ENCODE assay signal across 9 mouse cellular contexts in the genomic region with DNA sequence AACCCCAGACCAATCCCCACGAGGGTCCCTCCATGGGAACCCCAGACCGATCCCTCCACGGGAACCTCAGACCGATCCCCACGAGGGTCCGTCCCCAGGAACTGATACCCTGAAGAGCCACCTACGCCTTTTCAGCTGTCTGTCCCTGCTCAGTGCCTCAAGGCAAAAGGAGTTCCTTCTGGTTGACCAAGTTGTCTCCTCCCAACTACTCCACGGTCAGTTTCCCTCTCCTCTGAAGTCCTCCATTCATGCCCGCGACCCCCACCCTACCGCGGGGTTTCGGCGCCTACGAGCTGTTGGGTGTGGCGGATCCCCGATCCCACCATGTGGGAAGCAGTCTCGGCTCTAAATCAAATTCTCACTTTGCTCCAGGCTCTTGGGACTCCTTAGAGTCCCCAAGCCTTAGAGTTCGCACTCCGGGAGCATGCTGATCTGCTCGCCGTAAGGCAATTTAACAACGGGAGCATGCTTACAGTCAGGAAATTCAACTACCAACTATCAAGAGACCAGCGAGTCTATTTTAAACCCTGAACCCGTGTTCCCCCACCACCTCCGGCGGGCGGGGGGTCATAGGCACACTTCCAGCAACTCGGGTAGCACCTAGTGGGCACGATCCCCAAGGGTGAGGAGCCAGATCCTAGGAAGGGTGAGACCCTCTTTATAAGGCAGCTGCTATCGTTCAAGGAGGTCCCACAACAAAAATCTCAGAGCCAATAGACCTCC. TPM values are rescaled to one million over a fixed set of nuclear protein-coding genes. Genes with fewer than 3 reads are reported as not detected.
DNase-seq lines count a peak whose midpoint lies in the region; ATAC-seq and TF ChIP-seq lines count a peak whose summit lies in the region.
"Had no signal": no experiment of that assay in that cellular context is flagged by ENCODE, and none has a peak within 500 bp of the region (broad histone marks: within the 10 kb centered on the region; RNA-seq: fewer than 3 reads in every experiment).

No protein-coding gene starts in this region.

- no peaks in the 10 kb centered on the region for H3K36me3 ChIP-seq in lung, embryonic 16.5 days (ENCODE audit: control insufficient read depth, insufficient read depth, low read length)
- no peaks in the 10 kb centered on the region for H3K36me3 ChIP-seq in limb, embryonic 15.5 days
- H3K36me3 ChIP-seq in stomach, embryonic 15.5 days: no peaks in the 10 kb centered on the region

- DNase-seq in lung, adult 18-20 months: no peak
- DNase-seq in gastrocnemius, postnatal 25 days: peak; percentile 24
- DNase-seq in left cerebral cortex, postnatal 36 days (ENCODE audit: low spot score in 2 of 2): no peak
- no peak for DNase-seq in right cerebral cortex, adult 18-20 months
- DNase-seq in left cerebral cortex, adult 2 months (ENCODE audit: extremely low spot score in 1 of 2, low spot score in 2 of 2): no peak

- 50% methylated on average over 31 of the region's 31 CpGs for WGBS in lung, embryonic 16.5 days
- 51% methylated on average over 31 of the region's 31 CpGs for WGBS in limb, embryonic 15.5 days
- WGBS in stomach, embryonic 15.5 days: 39% methylated on average over 31 of the region's 31 CpGs

- no peaks in the 10 kb centered on the region for H3K27me3 ChIP-seq in lung, embryonic 16.5 days (ENCODE audit: control insufficient read depth, insufficient read depth, low read depth, low read length)
- H3K27me3 ChIP-seq in limb, embryonic 15.5 days: no peaks in the 10 kb centered on the region
- H3K27me3 ChIP-seq in stomach, embryonic 15.5 days (replicated peaks): no peaks in the 10 kb centered on the region

- H3K4me3 ChIP-seq in lung, embryonic 16.5 days (ENCODE audit: low read length): peak overlapping the region; percentile 47
- H3K4me3 ChIP-seq in limb, embryonic 15.5 days: peak overlapping the region; percentile 52
- peak overlapping the region; percentile 50 for H3K4me3 ChIP-seq in stomach, embryonic 15.5 days (replicated peaks)
- no peak overlapping the region for H3K4me3 ChIP-seq in left cerebral cortex, adult 2 months

- peak overlapping the region; percentile 76 for H3K4me2 ChIP-seq in lung, embryonic 16.5 days (ENCODE audit: low read depth, low read length)
- peak overlapping the region; percentile 62 for H3K4me2 ChIP-seq in limb, embryonic 15.5 days
- peak overlapping the region; percentile 69 for H3K4me2 ChIP-seq in stomach, embryonic 15.5 days

- H3K4me1 ChIP-seq in lung, embryonic 16.5 days (replicated peaks; ENCODE audit: control insufficient read depth, insufficient read depth, low read length): peaks cover 9% of the 10 kb centered on the region
- 0 out of 2 replicates have a peak, but pooled peaks cover 8% of the 10 kb centered on the region for H3K4me1 ChIP-seq in limb, embryonic 15.5 days
- H3K4me1 ChIP-seq in stomach, embryonic 15.5 days: peaks cover 6% of the 10 kb centered on the region

- TF ChIP-seq CTCF in left cerebral cortex, adult 2 months (IDR thresholded peaks at IDR 0.05): no peak

- H3K9me3 ChIP-seq in lung, embryonic 16.5 days (ENCODE audit: control insufficient read depth, low read length): peaks cover 7% of the 10 kb centered on the region; the same call in 1 of the 2 replicates
- peaks cover 13% of the 10 kb centered on the region; the same call in 1 of the 2 replicates for H3K9me3 ChIP-seq in limb, embryonic 15.5 days
- no peaks in the 10 kb centered on the region for H3K9me3 ChIP-seq in stomach, embryonic 15.5 days

- ATAC-seq in lung, embryonic 16.5 days (ENCODE audit: low read depth): peak; percentile 51
- peak; percentile 30; the same call in 1 of the 2 replicates for ATAC-seq in limb, embryonic 15.5 days (ENCODE audit: insufficient number of reproducible peaks, low FRiP score, low TSS enrichment, low read depth)
- no peak; the same call in 1 of the 2 replicates for ATAC-seq in stomach, embryonic 15.5 days (ENCODE audit: insufficient read depth, low FRiP score, low read depth)

- peak overlapping the region; percentile 3 for H3K27ac ChIP-seq in lung, embryonic 16.5 days (ENCODE audit: low read length)
- peak overlapping the region; percentile 82 for H3K27ac ChIP-seq in limb, embryonic 15.5 days
- peak overlapping the region; percentile 74 for H3K27ac ChIP-seq in stomach, embryonic 15.5 days
- H3K27ac ChIP-seq in left cerebral cortex, adult 2 months: no peak overlapping the region

- peak overlapping the region; percentile 70 for H3K9ac ChIP-seq in lung, embryonic 16.5 days (ENCODE audit: low read length)
- peak overlapping the region; percentile 44 for H3K9ac ChIP-seq in limb, embryonic 15.5 days
- H3K9ac ChIP-seq in stomach, embryonic 15.5 days: peak overlapping the region; percentile 47

- intact Hi-C loops in left cerebral cortex, postnatal 36 days (cut with DNase I): no loop called here
- intact Hi-C loops in left cerebral cortex, adult 2 months (cut with DNase I): no loop called here

RNA-seq across cellular contexts. Expression of gene Slc38a4, which starts 0.8 kb away (rescaled TPM):
- polyA plus RNA-seq in lung, embryonic 16.5 days (2015; fragmentation: Nextera tagmentation; extraction: Ambion mirVana): 57.0 and 64.8 TPM in 2 replicates
- 100 to 1,000 TPM in 1 of 2 experiments, 10 to 100 TPM in 1; 95.2 to 190 TPM for total RNA-seq in gastrocnemius, postnatal 25 days (2021)
- 116 and 120 TPM in 2 replicates for polyA plus RNA-seq in limb, embryonic 15.5 days (2015; fragmentation: Nextera tagmentation; extraction: Ambion mirVana)
- 54.2 and 60.5 TPM in 2 replicates for polyA plus RNA-seq in stomach, embryonic 15.5 days (2015; fragmentation: Nextera tagmentation; extraction: Ambion mirVana)
- total RNA-seq in left cerebral cortex, postnatal 36 days (2021): 1 to 10 TPM in 1 of 2 experiments, under 1 TPM in 1; 0.64 to 1.4 TPM
- total RNA-seq in left cerebral cortex, adult 2 months (2021): 1 to 10 TPM in 1 of 2 experiments, under 1 TPM in 1; 0.87 to 1.2 TPM
- total RNA-seq: hematopoietic stem cell, adult 5-6 weeks had no signal

Comparison
In these comparisons a context has a peak if more than half of its experiments do, and no peak if none do; other contexts are left out.
1. RNA of gene Slc38a4, which starts 0.8 kb away (total RNA-seq): 95.2 to 190 TPM in gastrocnemius, postnatal 25 days; 0.64 to 1.4 TPM in left cerebral cortex, postnatal 36 days and 0.87 to 1.2 TPM in left cerebral cortex, adult 2 months; every median in the first group is over 10 times any median in the second.
2. Peak in every context shown above with its lines, with median percentiles within 50 percentile points of each other: H3K4me2 ChIP-seq and H3K9ac ChIP-seq.